Mouse (Mus musculus) neural tube, embryonic 11.5 days (tissue): Measurements from ENCODE around the gene Vmn1r175. TPM values are rescaled to one million over a fixed set of nuclear protein-coding genes. Genes with fewer than 3 reads are reported as not detected.
"Not testable (repeated sequence)": the region's sequence is repeated elsewhere in the genome, so short reads cannot be mapped to it uniquely, and the experiment has no call there.

Experiments used
- ATAC-seq: fragments of 200-750 bp; cut with Nextera tagmentation; 2 replicates; pipeline ENCODE4 v1.8.0; 2017; ENCODE audit warnings: moderate number of reproducible peaks, mild to moderate bottlenecking, moderate TSS enrichment, moderate library complexity; ENCODE audit not compliant: insufficient read depth, low FRiP score, low TSS enrichment
- DNase-seq: peaks from one replicate; pipeline ENCODE4 v3.0.0-alpha.2; 2015; ENCODE audit warnings: low spot score
- H3K27ac ChIP-seq: fragments of 300-500 bp; sonication (generic); 2 replicates; pipeline ENCODE4 v1.5.1; 2014; ENCODE audit warnings: low read depth, mild to moderate bottlenecking, low read length
- H3K27me3 ChIP-seq: fragments of 300-500 bp; sonication (generic); 2 replicates; pipeline ENCODE4 v1.6.1; 2014; ENCODE audit warnings: mild to moderate bottlenecking, low read length, mixed read lengths; ENCODE audit not compliant: control insufficient read depth, insufficient read depth
- H3K36me3 ChIP-seq: fragments of 300-500 bp; sonication (generic); 2 replicates; pipeline ENCODE4 v1.6.1; 2014; ENCODE audit warnings: mild to moderate bottlenecking, low read length, moderate library complexity, mixed read lengths; ENCODE audit not compliant: control insufficient read depth, insufficient read depth
- H3K4me1 ChIP-seq: fragments of 300-500 bp; sonication (generic); 2 replicates; pipeline ENCODE4 v1.6.1; 2014; ENCODE audit warnings: low read length, mixed read lengths; ENCODE audit not compliant: control insufficient read depth, insufficient read depth
- H3K4me2 ChIP-seq: fragments of 300-500 bp; sonication (generic); 2 replicates; pipeline ENCODE4 v1.6.1; 2014; ENCODE audit warnings: low read depth, mild to moderate bottlenecking, moderate library complexity
- H3K4me3 ChIP-seq: fragments of 300-500 bp; sonication (generic); 2 replicates; pipeline ENCODE4 v1.5.1; 2014; ENCODE audit warnings: low read depth, low read length
- H3K9ac ChIP-seq: fragments of 300-500 bp; sonication (generic); 2 replicates; pipeline ENCODE4 v1.6.1; 2014; ENCODE audit warnings: mild to moderate bottlenecking, low read length
- H3K9me3 ChIP-seq: fragments of 300-500 bp; sonication (generic); 2 replicates; pipeline ENCODE4 v1.6.1; 2016; ENCODE audit warnings: low read length; ENCODE audit not compliant: control insufficient read depth
- WGBS: fragments of 180-500 bp; shearing (Covaris S2); extraction: QIAGEN DNeasy Blood & Tissue Kit; methylation state at CpG from one replicate; pipeline ENCODE4 v1.1.7; 2014; 5-methylcytosine and 5-hydroxymethylcytosine counted together
- polyA plus RNA-seq: library from polyadenylated mRNA; unstranded; fragments of >200 nt; fragmentation: Nextera tagmentation; extraction: Ambion mirVana; gene quantifications from 2 replicates; pipeline ENCODE4 v1.2.1, GENCODE M21; 2014

The Vmn1r175 gene
- not detected in 2 replicates for polyA plus RNA-seq

GRCm38 (mm10) chr7:23810543-23810942 is at the start of gene Vmn1r175:
TSS of gene Vmn1r175 (minus strand) at chr7:23810643.
- H3K4me1 ChIP-seq, H3K4me3 ChIP-seq, H3K4me2 ChIP-seq, H3K27ac ChIP-seq, H3K9ac ChIP-seq, H3K9me3 ChIP-seq, H3K27me3 ChIP-seq, ATAC-seq, H3K36me3 ChIP-seq, DNase-seq: not testable (repeated sequence)

- not testable (repeated sequence) for H3K4me3 ChIP-seq, H3K9me3 ChIP-seq, H3K27ac ChIP-seq, DNase-seq, ATAC-seq, H3K9ac ChIP-seq, H3K4me1 ChIP-seq, H3K4me2 ChIP-seq, H3K36me3 ChIP-seq, H3K27me3 ChIP-seq
- WGBS, result no CpG with 5 or more reads among the region's 1 CpGs
These were observed 26.8 kb upstream of the Vmn1r175 start, which contains the start of gene Vmn1r176 for GRCm38 (mm10) chr7:23837272-23837671. TSS of gene Vmn1r176 (minus strand) at chr7:23837372.

- no peak for ATAC-seq
- no peaks in the 10 kb centered on the region for H3K4me1 ChIP-seq
- H3K4me3 ChIP-seq, result no peak overlapping the region
- no peak overlapping the region for H3K9ac ChIP-seq
- H3K36me3 ChIP-seq, result no peaks in the 10 kb centered on the region
- peaks cover 13% of the 10 kb centered on the region; the same call in 1 of the 2 replicates for H3K9me3 ChIP-seq
- H3K27me3 ChIP-seq, result no peaks in the 10 kb centered on the region
- DNase-seq, result no peak
- WGBS, result 72% methylated on average over 6 of the region's 6 CpGs
- H3K27ac ChIP-seq, result no peak overlapping the region
- H3K4me2 ChIP-seq, result no peak overlapping the region
These were observed 25.9 kb downstream of the Vmn1r175 start for GRCm38 (mm10) chr7:23784526-23784925.

Other genes starting within 250 kb of the Vmn1r175 start
- not detected in 2 replicates for gene Vmn1r169, start 235.1 kb downstream of the Vmn1r175 start, polyA plus RNA-seq
- gene Vmn1r170, start 204.5 kb downstream of the Vmn1r175 start, polyA plus RNA-seq, result not detected in 2 replicates
- gene Vmn1r171, start 179.9 kb downstream of the Vmn1r175 start, polyA plus RNA-seq, result not detected in 2 replicates
- gene Vmn1r172, start 152.3 kb downstream of the Vmn1r175 start, polyA plus RNA-seq, result not detected in 2 replicates
- not detected in 2 replicates for gene Vmn1r173, start 109.9 kb downstream of the Vmn1r175 start, polyA plus RNA-seq
- gene Vmn1r174, start 58.4 kb downstream of the Vmn1r175 start, polyA plus RNA-seq, result not detected in 2 replicates
- not detected in 2 replicates for gene Vmn1r176, start 26.7 kb upstream of the Vmn1r175 start, polyA plus RNA-seq
- gene Vmn1r177, start 55.8 kb upstream of the Vmn1r175 start, polyA plus RNA-seq, result not detected in 2 replicates
- gene Vmn1r178, start 81.4 kb upstream of the Vmn1r175 start, polyA plus RNA-seq, result not detected in 2 replicates
- not detected in 2 replicates for gene Vmn1r179, start 116.3 kb upstream of the Vmn1r175 start, polyA plus RNA-seq
- gene Vmn1r180, start 140.0 kb upstream of the Vmn1r175 start, polyA plus RNA-seq, result not detected in 2 replicates
- gene Vmn1r181, start 164.0 kb upstream of the Vmn1r175 start, polyA plus RNA-seq, result not detected in 2 replicates
- not detected in 2 replicates for gene V1rd19, start 191.0 kb upstream of the Vmn1r175 start, polyA plus RNA-seq
- not detected in 2 replicates for gene Vmn1r183, start 242.6 kb upstream of the Vmn1r175 start, polyA plus RNA-seq